Mouse (Mus musculus) Patski (cell line): ENCODE results near the gene Kdm5a. TPM values are rescaled to one million over a fixed set of nuclear protein-coding genes. Genes with fewer than 3 reads are reported as not detected.

ENCODE experiments used
- ATAC-seq: fragments of 100-300 bp; one replicate; pipeline ENCODE4 v1.8.0; 2021
- CTCF ChIA-PET: fragments of 350-600 bp; sonication (Branson Sonifier 250); formaldehyde crosslinking; loops from one replicate; lab custom pipeline; 2022; ENCODE audit warnings: inconsistent platforms; lab: Charles Lee
- POLR2A ChIA-PET: fragments of 350-600 bp; sonication (Branson Sonifier 250); formaldehyde crosslinking; loops from one replicate; lab custom pipeline; 2022; ENCODE audit warnings: antibody characterized with exemption, inconsistent platforms; lab: Charles Lee
- DNase-seq: peaks from one replicate; pipeline ENCODE4 v3.0.0-alpha.2; 2011; ENCODE audit warnings: low read depth, low spot score
- H3K27me3 ChIP-seq: fragments of 371-371 bp; one replicate; pipeline ENCODE4 v1.5.1; 2021
- CTCF ChIP-seq: fragments of 100-300 bp; IDR thresholded peaks from one replicate; pipeline ENCODE4 v1.5.1; 2021
- in situ Hi-C: fragments of 300-500 bp; cut with MboI; formaldehyde crosslinking; loops from 3 replicates; pipeline ENCODE4 v1.11.1; 2018; ENCODE audit warnings: low pct_unique_long_range_greater_than_20kb, mixed read lengths
- polyA plus RNA-seq: library from polyadenylated mRNA; unstranded; gene quantifications from one replicate; pipeline ENCODE4 v1.2.3, GENCODE M21; 2021

Gene Kdm5a
- polyA plus RNA-seq, 1 experiment from 2014 or later, result 41.4 TPM

DNA sequence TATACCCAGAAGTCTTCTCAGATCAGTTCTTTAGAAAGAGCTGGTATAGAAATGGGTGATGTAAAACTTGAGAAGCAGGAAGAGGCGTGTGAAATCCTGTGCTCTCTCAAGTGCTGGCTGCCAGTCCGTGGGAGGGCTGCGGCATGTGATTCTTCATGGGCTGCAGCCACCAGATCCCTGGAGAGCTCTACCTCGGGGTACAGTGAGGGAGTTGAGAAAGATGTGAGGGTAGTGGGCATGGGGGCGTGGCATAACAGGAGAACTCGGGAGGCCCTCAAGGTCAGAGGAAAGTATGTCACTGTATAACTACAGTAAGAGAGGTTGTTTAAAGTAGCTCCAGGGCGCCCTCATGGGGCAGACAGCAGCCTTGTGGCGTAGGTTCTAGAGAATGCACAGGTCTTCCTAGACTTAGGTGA lies 119.3 kb downstream of the Kdm5a start:
- TF ChIP-seq CTCF, result no peak
- ATAC-seq (peak; percentile 66), DNase-seq (no peak)
- ChIA-PET POLR2A (interaction anchor here (0.6 to 1.2 kb wide), 3 partner anchors 11 to 302 kb away, joined by 3 to 4 read pairs (median 3); partner anchors contain the start of gene Tmem121b), CTCF (interaction anchor here (0.9 to 4.3 kb wide), 15 partner anchors 9 to 98 kb away, joined by 3 to 22 read pairs (median 5); partner anchors contain the start of gene Tmem121b)
- in situ Hi-C loops, result loop anchor here (5.0 kb wide), 1 partner anchor 46 kb away; no protein-coding TSS in a partner anchor
- H3K27me3 ChIP-seq, result no peaks in the 10 kb centered on the region

DNA sequence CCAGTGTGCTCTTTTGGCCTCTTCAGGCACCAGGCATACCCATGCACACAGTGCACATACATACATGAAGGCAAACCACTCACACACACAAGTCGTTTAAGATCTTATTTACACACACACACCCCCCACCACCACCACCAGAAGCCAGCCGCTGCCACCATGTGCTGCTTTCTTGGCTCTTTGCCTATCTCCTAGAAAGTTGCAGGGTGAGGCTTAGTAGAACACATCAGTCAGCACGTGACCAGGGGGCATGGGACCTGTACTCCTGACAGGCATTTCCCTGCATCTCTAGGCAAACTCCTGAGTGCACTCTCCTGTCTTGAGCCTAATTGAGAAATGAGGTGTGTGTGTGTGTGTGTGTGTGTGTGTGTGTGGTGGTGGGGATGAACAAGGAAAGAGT lies 121.1 kb downstream of the Kdm5a start:
- ATAC-seq (no peak), DNase-seq (no peak)
- ChIA-PET POLR2A (interaction anchor here (0.6 kb wide), 1 partner anchor 246 kb away, joined by 3 read pairs; no protein-coding TSS in a partner anchor), CTCF (interaction anchor here (1.2 to 1.9 kb wide), 2 partner anchors 11 to 78 kb away, joined by 3 to 7 read pairs; no protein-coding TSS in a partner anchor)
- no peaks in the 10 kb centered on the region for H3K27me3 ChIP-seq
- in situ Hi-C loops, result loop anchor here (5.0 kb wide), 1 partner anchor 1118 kb away; no protein-coding TSS in a partner anchor
- no peak for TF ChIP-seq CTCF

DNA sequence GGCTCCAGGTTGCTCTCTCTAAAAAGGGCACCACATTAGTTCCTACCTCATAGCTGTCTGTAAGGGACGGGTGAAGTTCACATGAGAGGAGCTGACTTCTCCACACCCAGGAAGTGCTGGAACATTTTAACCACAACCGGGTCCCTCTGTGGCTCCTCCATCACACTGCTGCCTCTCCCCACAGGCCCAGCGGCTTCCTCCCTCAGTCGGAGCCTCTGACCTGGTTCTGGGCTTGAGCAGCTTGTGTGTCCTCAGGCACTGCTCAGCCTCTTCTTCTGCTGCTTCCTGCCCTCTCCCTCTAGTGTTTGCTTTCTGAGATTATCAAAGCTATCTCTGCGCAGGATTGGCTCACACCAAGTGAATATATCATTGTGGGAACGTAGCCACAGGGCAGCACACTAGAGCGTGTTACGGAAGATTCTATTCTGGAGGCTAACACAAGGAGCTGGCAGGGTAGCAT lies 122.2 kb downstream of the Kdm5a start:
- DNase-seq (no peak), ATAC-seq (no peak)
- TF ChIP-seq CTCF, result no peak
- CTCF ChIA-PET, result interaction anchor here (0.8 to 1.9 kb wide), 3 partner anchors 10 to 79 kb away, joined by 3 to 7 read pairs (median 3); partner anchors contain the start of gene Il17ra
- POLR2A ChIA-PET, result interaction anchor here (0.6 to 0.7 kb wide), 2 partner anchors 32 to 122 kb away, joined by 3 to 5 read pairs; no protein-coding TSS in a partner anchor
- in situ Hi-C loops, result loop anchor here (5.0 kb wide), 1 partner anchor 1119 kb away; no protein-coding TSS in a partner anchor
- H3K27me3 ChIP-seq, result no peaks in the 10 kb centered on the region

DNA sequence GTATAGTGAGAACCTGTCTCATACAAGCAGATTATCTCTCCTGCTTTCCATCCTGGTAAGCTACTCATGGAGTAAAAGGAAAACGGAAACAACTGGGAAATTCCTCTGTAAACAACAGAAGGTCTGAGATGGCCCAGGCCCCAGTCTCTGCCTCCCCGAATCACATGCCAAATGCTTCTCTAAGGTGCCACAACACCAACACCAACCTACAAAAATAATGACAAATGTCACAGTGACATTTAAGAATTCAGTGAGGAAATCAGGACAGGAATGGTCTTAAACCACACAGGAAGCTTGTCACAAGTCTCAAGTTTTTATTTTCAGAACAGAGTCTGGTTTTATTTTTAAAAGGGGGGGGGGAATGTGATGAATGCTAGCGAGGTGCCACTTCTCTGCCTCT lies 124.7 kb downstream of the Kdm5a start:
- ChIA-PET POLR2A (interaction anchor here (0.6 kb wide), 1 partner anchor 53 kb away, joined by 5 read pairs; no protein-coding TSS in a partner anchor), CTCF (no interaction called here)
- no peak for TF ChIP-seq CTCF
- H3K27me3 ChIP-seq, result peaks cover 6% of the 10 kb centered on the region
- in situ Hi-C loops, result loop anchor here (5.0 kb wide), 1 partner anchor 1121 kb away; no protein-coding TSS in a partner anchor
- no peak for DNase-seq
- no peak for ATAC-seq

DNA sequence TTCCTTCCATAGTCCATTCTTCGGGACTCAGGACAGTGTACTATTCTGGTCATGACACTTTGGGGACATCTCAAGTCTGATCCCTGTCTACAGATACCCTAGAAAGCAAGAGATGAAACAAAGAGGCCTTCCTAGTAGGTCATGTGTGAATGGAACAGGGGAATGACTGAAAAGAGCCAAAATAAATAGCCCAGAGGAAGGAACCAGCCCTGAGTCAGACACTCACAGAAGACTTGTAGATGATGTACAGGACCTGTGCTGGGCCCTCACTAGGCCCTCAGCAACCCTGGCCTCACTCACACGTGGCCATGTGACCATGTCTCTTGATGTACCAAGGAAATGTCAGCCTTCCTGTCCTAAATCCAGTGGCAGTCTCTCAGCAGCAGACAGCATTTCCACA lies 125.5 kb downstream of the Kdm5a start:
- ChIA-PET POLR2A (interaction anchor here (0.6 kb wide), 1 partner anchor 43 kb away, joined by 3 read pairs; no protein-coding TSS in a partner anchor), CTCF (no interaction called here)
- ATAC-seq (peak; percentile 45), DNase-seq (no peak)
- no peak for TF ChIP-seq CTCF
- in situ Hi-C loops, result loop anchor here (5.0 kb wide), 1 partner anchor 1122 kb away; no protein-coding TSS in a partner anchor
- H3K27me3 ChIP-seq, result peaks cover 11% of the 10 kb centered on the region

DNA sequence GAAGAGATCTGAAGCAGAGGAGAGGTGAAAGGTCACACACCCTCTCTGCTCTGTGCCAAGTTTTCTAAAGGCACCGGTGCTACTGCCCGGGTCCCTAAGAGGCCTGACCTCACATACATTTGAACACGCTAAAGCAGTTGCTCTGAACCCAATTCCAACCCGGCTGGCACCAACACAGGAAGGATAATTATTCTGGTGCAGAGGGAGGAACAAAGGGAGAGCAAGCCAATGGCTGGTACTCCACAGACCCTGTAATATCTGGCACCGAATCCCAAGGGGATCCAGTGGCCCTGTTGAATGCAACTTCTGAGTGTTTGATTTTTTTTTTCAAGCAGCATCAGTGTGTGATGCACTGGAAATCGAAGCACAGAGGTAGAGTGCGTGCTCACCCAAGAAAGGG lies 127.1 kb downstream of the Kdm5a start:
- ATAC-seq (no peak), DNase-seq (no peak)
- H3K27me3 ChIP-seq, result peaks cover 12% of the 10 kb centered on the region
- ChIA-PET CTCF (interaction anchor here (3.2 kb wide), 1 partner anchor 8 kb away, joined by 9 read pairs; no protein-coding TSS in a partner anchor), POLR2A (no interaction called here)
- TF ChIP-seq CTCF, result no peak
- in situ Hi-C loops, result no loop called here

DNA sequence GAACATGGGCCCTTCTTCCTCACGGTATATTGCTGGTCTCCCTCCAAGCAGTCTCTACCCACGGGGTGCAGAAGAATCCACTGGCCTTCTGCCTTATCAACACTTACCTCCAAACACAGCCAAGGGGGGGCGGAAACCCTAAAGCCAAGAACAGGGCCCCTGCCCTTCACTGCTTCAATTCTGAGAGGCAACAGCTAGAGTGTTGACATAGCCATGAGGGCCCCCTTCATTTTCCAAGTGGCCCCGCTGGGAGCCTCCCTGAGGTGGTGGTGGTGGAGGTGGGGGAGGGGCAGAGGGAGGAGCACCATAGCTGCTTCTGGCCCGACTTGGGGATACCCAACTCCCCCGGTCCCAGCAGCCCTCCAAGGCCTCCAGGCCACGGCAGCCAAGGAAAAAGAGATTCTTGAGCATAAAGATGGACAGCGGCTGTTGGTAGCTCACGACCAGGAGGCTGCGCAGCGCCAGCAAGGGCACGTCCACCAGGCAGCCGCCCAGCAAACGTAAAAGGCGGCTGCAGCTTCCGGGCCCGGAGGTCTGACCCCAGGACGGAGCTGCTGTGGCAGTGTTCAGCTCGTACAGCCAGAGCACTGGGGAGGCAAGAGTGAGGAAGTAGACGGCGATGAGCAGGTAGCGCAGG lies 128.1 kb downstream of the Kdm5a start:
- ATAC-seq, result no peak
- H3K27me3 ChIP-seq, result peaks cover 12% of the 10 kb centered on the region
- in situ Hi-C loops, result no loop called here
- no peak for TF ChIP-seq CTCF
- POLR2A ChIA-PET, result no interaction called here
- CTCF ChIA-PET, result interaction anchor here (3.2 kb wide), 1 partner anchor 9 kb away, joined by 9 read pairs; no protein-coding TSS in a partner anchor
- DNase-seq, result no peak

DNA sequence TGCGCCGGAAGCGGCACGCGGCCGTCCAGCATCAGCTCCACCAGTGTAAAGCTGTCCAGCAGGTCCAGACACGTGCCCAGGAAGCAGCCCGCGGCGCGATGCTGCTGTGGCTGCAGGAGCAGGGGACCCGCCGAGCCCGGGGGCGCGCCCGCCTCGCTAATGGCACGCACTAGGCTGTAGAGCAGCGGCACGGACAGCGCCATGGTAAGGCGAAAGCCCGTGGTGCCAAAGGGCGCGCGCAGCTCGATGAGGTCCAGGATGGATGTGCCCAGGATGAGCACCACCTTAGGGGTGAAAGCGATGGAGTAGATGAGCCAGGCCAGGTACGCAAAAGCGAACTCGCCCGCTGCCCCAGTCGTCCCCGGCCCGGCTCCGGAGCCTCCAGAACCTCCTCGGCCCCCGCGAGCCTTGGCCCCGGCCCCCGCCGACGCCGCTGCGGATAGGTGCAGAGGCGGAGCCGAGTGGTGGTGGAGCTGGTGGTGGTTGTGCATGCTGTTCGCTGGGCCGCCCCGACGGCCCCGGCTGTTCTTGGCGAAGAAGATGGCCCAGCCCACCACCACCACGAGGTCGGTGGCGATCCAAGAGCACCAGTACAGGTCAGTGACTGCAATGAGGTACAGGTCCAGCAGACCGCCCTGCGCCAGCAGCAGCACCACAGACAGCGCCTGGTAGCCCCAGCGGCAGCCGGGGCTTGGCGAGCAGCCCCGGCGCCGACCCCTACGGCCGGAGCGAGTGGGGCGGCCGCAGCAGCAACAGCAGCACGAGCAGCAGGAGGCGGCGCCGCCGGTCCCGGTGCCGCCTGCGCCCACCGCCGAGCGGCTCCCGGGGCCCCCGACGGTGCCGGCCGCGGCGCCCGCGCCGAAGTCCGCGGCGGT lies 128.8 kb downstream of the Kdm5a start:
- H3K27me3 ChIP-seq, result peaks cover 12% of the 10 kb centered on the region
- ChIA-PET CTCF (interaction anchor here (3.2 kb wide), 1 partner anchor 9 kb away, joined by 9 read pairs; no protein-coding TSS in a partner anchor), POLR2A (no interaction called here)
- no peak for TF ChIP-seq CTCF
- DNase-seq (no peak), ATAC-seq (peak; percentile 26)
- in situ Hi-C loops, result no loop called here

DNA sequence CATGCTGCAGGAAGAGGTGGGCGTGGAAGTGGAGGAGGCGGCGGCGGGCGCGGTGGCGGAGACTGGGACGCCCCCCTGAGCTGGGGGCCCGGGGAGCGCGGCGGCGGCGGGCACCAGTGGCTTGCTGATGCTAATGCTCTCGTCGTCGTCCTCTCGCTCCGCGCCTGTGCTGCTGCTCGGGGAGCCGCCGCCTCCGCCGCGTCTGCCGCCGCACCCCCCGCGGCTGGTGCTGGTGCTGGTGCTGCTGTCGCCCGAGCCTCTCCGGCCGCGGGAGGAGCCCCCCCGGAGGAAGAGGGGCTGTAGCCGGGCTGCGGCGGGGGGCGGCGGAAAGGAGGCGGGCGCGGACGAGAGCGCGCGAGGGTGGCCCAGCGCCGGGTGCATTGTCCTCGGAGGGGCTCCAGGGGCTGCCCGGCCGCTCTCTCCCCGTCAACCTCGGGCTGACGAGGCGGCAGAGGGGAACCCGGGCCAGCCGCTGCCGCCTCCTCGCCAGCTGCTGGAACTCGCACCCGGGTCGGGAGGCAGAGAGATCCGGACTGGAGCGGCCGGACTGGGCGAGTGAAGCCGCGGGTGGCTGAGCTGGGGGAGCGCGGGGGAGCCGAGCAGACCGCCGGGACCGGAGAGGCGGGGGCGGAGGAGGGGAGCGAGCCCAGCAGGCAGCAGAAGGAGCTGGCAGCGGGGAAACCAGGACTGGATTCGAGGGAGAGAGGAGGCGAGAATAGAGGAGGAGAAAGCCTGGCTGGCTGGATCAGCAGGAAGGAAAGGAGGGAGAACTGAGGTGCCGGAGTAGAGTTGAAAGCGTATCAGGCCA lies 129.7 kb downstream of the Kdm5a start, which contains the start of gene Tmem121b:
Gene Tmem121b (minus strand): TSS at position 434 of the 808 bp plus-strand sequence.
- ChIA-PET POLR2A (interaction anchor here (0.9 kb wide), 1 partner anchor 11 kb away, joined by 3 read pairs; no protein-coding TSS in a partner anchor), CTCF (interaction anchor here (3.2 kb wide), 1 partner anchor 10 kb away, joined by 9 read pairs; no protein-coding TSS in a partner anchor)
- in situ Hi-C loops, result no loop called here
- ATAC-seq (peak; percentile 61), DNase-seq (no peak)
- no peak for TF ChIP-seq CTCF
- peaks cover 12% of the 10 kb centered on the region for H3K27me3 ChIP-seq

Other genes with a start within 250 kb of the Kdm5a start
- 1.1 TPM for gene D330020A13Rik, start 69.8 kb upstream of the Kdm5a start, polyA plus RNA-seq
- 5.3 TPM for gene B4galnt3, start 69.6 kb upstream of the Kdm5a start, polyA plus RNA-seq
- gene Ccdc77, start 250 bp downstream of the Kdm5a start, polyA plus RNA-seq, result 12.4 TPM
- gene Il17ra, start 99.1 kb downstream of the Kdm5a start, polyA plus RNA-seq, result 16.3 TPM
- 0.51 TPM for gene Tmem121b, start 129.7 kb downstream of the Kdm5a start, polyA plus RNA-seq
- 26.6 TPM for gene Hdhd5, start 167.2 kb downstream of the Kdm5a start, polyA plus RNA-seq